16 mouse cellular contexts compared by ENCODE assay signal in genomic region chr7:47019641-47020040, GRCm38 (mm10). TPM values are rescaled to one million over a fixed set of nuclear protein-coding genes. Genes with fewer than 3 reads are reported as not detected.
DNase-seq lines count a peak whose midpoint lies in the region; ATAC-seq and TF ChIP-seq lines count a peak whose summit lies in the region.
"Had no signal": no experiment of that assay in that cellular context is flagged by ENCODE, and none has a peak within 500 bp of the region (broad histone marks: within the 10 kb centered on the region; RNA-seq: fewer than 3 reads in every experiment).

No protein-coding gene starts in this region.

- no peaks in the 10 kb centered on the region for H3K27me3 ChIP-seq in hindbrain, postnatal 0 days (ENCODE audit: insufficient read depth, low read length)
- H3K27me3 ChIP-seq in kidney, embryonic 14.5 days (ENCODE audit: control insufficient read depth, insufficient read depth, low read length), result no peaks in the 10 kb centered on the region

- H3K9ac ChIP-seq in hindbrain, postnatal 0 days (replicated peaks; ENCODE audit: low read length), result no peak overlapping the region
- no peak overlapping the region for H3K9ac ChIP-seq in kidney, embryonic 14.5 days (ENCODE audit: low read depth, low read length)
- H3K9ac ChIP-seq: kidney, embryonic 15.5 days had no signal

- H3K4me2 ChIP-seq in hindbrain, postnatal 0 days (ENCODE audit: low read depth, low read length), result no peak overlapping the region
- H3K4me2 ChIP-seq in kidney, embryonic 14.5 days (replicated peaks; ENCODE audit: low read depth, low read length), result no peak overlapping the region
- H3K4me2 ChIP-seq: heart, embryonic 11.5 days; kidney, embryonic 15.5 days had no signal

- WGBS in hindbrain, postnatal 0 days, result 45% methylated on average over 5 of the region's 5 CpGs
- 75% methylated on average over 5 of the region's 5 CpGs for WGBS in kidney, embryonic 14.5 days

- no peak overlapping the region for H3K27ac ChIP-seq in hindbrain, postnatal 0 days
- no peak overlapping the region for H3K27ac ChIP-seq in kidney, embryonic 14.5 days (ENCODE audit: low read depth, low read length)
- H3K27ac ChIP-seq: kidney, embryonic 15.5 days had no signal

- H3K4me3 ChIP-seq in hindbrain, postnatal 0 days (ENCODE audit: low read length), result no peak overlapping the region
- H3K4me3 ChIP-seq in kidney, embryonic 14.5 days (ENCODE audit: low read length), result no peak overlapping the region
- H3K4me3 ChIP-seq: kidney, embryonic 15.5 days had no signal

- H3K36me3 ChIP-seq in hindbrain, postnatal 0 days (ENCODE audit: insufficient read depth, low read length), result no peaks in the 10 kb centered on the region
- no peaks in the 10 kb centered on the region for H3K36me3 ChIP-seq in kidney, embryonic 14.5 days (ENCODE audit: control insufficient read depth, insufficient read depth, low read length)
- H3K36me3 ChIP-seq: kidney, embryonic 15.5 days had no signal

- peak; percentile 78 for ATAC-seq in frontal cortex, adult (ENCODE audit: low TSS enrichment)
- ATAC-seq in hindbrain, postnatal 0 days, result no peak
- ATAC-seq in kidney, embryonic 14.5 days (ENCODE audit: low FRiP score, low TSS enrichment), result no peak

- H3K9me3 ChIP-seq in hindbrain, postnatal 0 days (ENCODE audit: low read length), result no peaks in the 10 kb centered on the region
- H3K9me3 ChIP-seq in kidney, embryonic 14.5 days (ENCODE audit: control insufficient read depth, low read length), result no peaks in the 10 kb centered on the region
- H3K9me3 ChIP-seq: kidney, embryonic 15.5 days had no signal

- TF ChIP-seq CTCF in hindbrain, postnatal 0 days (IDR thresholded peaks at IDR 0.05; ENCODE audit: low read depth), result no peak

- peak; percentile 22 to 45 for DNase-seq in kidney, postnatal 4 days
- DNase-seq in kidney, adult 18-20 months, result no peak
- peak; percentile 34 to 36 for DNase-seq in layer of hippocampus, postnatal 36 days
- DNase-seq in ovary, postnatal 36 days (ENCODE audit: low spot score), result peak; percentile 52
- no peak for DNase-seq in spleen, adult 18-20 months
- no peak for DNase-seq in hindbrain, postnatal 0 days (ENCODE audit: low spot score)
- DNase-seq: thymus, postnatal 25 days had no signal

- no peaks in the 10 kb centered on the region for H3K4me1 ChIP-seq in hindbrain, postnatal 0 days (ENCODE audit: insufficient read depth, low read length)
- 0 out of 2 replicates have a peak, but pooled peaks cover 9% of the 10 kb centered on the region for H3K4me1 ChIP-seq in kidney, embryonic 14.5 days (ENCODE audit: control insufficient read depth, insufficient read depth, low read length)

RNA-seq across cellular contexts. Expression of gene Spty2d1, which starts 11.4 kb away (rescaled TPM):
- total RNA-seq in layer of hippocampus, postnatal 36 days (2021), result 10 to 100 TPM; 16.3 to 16.5 TPM
- total RNA-seq in hindbrain, postnatal 0 days (2014; rRNA removed), result 9.1 and 9.7 TPM in 2 replicates
- polyA plus RNA-seq in hindbrain, postnatal 0 days (2015; fragmentation: Nextera tagmentation; extraction: Ambion mirVana), result 5.1 and 5.8 TPM in 2 replicates
- polyA plus RNA-seq in kidney, embryonic 14.5 days (2014; fragmentation: Nextera tagmentation; extraction: Ambion mirVana), result 9.6 and 15.7 TPM in 2 replicates

RNA-seq across cellular contexts. Expression of gene Tmem86a, which starts 30.8 kb away (rescaled TPM):
- total RNA-seq in layer of hippocampus, postnatal 36 days (2021), result 10 to 100 TPM; 11.9 to 12.5 TPM
- total RNA-seq in hindbrain, postnatal 0 days (2014; rRNA removed), result 11.9 and 17.1 TPM in 2 replicates
- polyA plus RNA-seq in hindbrain, postnatal 0 days (2015; fragmentation: Nextera tagmentation; extraction: Ambion mirVana), result 29.5 and 32.3 TPM in 2 replicates
- polyA plus RNA-seq in kidney, embryonic 14.5 days (2014; fragmentation: Nextera tagmentation; extraction: Ambion mirVana), result 18.3 and 22.9 TPM in 2 replicates

RNA-seq across cellular contexts. Expression of gene Gm9999, which starts 36.3 kb away (rescaled TPM):
- total RNA-seq in layer of hippocampus, postnatal 36 days (2021), result not detected
- total RNA-seq in hindbrain, postnatal 0 days (2014; rRNA removed), result not detected in 2 replicates
- not detected in 2 replicates for polyA plus RNA-seq in hindbrain, postnatal 0 days (2015; fragmentation: Nextera tagmentation; extraction: Ambion mirVana)
- not detected in 2 replicates for polyA plus RNA-seq in kidney, embryonic 14.5 days (2014; fragmentation: Nextera tagmentation; extraction: Ambion mirVana)
- total RNA-seq: MEL had no signal
- polyA plus RNA-seq: C2C12; cortical plate, adult 2 months; heart, embryonic 11.5 days; hindbrain, embryonic 11.5 days; kidney, embryonic 15.5 days; limb, embryonic 14.5 days had no signal

Comparison
In these comparisons a context has a peak if more than half of its experiments do, and no peak if none do; other contexts are left out.
1. DNase-seq: peak in kidney, postnatal 4 days (2 of 2), layer of hippocampus, postnatal 36 days (2 of 2) and ovary, postnatal 36 days (single experiment); none in kidney, adult 18-20 months (single experiment), spleen, adult 18-20 months (0 of 2) and hindbrain, postnatal 0 days (single experiment).